Mouse (Mus musculus) adrenal gland, postnatal 14 days (tissue): ENCODE measurements around the gene Elmo3. TPM values are rescaled to one million over a fixed set of nuclear protein-coding genes. Genes with fewer than 3 reads are reported as not detected.
"Not testable (repeated sequence)": the region's sequence is repeated elsewhere in the genome, so short reads cannot be mapped to it uniquely, and the experiment has no call there.

Source experiments
- DNase-seq: peaks from one replicate; pipeline ENCODE4 v3.0.0; 2021; ENCODE audit warnings: mixed read lengths
- total RNA-seq: library from RNA; stranded (reverse); gene quantifications from 2 replicates; pipeline ENCODE4 v1.2.3, GENCODE M21; 2021

Elmo3 gene
- total RNA-seq, 1 experiment from 2014 or later, result 5.0 TPM

DNA sequence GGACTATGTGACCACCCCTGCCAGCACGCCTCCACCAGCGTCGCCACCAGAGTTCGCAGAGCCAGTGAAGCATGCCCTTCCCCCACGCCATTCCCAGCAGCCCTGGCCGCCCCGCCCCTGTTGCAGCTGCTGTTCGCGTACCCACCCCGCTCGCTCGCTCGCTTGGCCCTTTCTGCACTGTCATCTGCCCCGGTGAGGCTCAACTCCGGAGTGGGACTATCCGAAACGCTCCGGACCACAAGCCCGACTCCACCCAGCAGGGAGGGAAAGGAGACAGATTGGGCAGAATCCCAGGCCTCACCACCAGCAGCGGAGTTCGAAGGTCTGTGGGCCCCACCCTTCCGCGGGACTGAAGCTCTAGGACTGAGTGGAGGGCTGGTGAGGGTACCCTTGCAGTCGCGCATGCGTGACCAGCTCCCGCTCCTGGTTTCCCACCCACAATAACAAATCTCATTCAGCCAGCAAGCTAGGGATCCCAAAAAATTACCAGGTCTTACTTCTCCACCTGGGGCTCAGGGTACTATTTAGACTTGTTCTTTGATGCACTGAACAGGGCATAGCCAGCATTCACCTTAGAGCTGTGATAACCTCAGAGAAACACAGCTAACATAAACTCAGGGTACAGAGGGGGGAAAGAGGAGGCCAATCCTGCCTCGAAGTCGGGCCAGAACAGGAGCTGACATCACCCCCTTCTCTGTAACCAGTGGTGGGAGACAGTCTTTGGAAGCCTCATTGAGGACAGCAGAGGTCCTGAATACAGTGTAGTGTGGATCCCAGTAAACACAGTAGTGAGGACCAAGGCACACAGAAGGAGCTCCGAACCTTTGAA lies 28.9 kb upstream of the Elmo3 start:
- DNase-seq, result peak; percentile 70

DNA sequence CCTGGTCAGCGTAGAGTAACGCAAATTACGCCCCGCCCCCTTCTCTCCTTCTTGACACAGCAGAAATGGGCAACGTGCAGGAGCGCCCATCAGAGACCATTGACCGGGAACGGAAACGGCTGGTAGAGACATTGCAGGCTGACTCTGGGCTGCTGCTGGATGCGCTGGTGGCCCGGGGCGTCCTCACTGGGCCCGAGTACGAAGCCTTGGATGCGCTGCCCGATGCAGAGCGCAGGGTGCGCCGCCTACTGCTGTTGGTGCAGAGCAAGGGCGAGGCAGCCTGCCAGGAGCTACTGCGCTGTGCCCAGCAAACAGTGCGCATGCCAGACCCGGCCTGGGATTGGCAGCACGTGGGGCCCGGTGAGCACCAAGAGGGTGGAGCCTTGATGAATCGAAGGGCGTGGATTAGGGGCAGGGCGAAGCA lies 26.5 kb upstream of the Elmo3 start:
- DNase-seq, result peak; percentile 94

DNA sequence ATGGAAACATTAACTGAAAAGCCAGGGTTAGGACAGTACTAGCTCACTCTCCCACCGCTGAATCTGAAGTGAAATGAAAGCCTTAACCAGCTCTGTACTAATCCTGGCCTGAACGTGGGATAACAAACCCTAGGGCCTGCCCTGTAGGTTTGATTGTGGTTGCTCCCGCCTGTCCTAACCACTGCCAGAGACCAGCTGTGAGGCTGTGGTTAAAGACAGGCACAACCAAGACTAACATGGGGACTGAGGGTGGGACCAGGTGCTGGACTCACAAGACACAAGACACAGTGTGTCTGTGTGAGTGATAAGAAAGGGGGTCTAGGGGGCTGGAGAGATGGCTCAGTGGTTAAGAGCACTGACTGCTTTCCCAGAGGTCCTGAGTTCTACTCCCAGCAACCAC lies 24.8 kb upstream of the Elmo3 start:
- DNase-seq, result no peak

DNA sequence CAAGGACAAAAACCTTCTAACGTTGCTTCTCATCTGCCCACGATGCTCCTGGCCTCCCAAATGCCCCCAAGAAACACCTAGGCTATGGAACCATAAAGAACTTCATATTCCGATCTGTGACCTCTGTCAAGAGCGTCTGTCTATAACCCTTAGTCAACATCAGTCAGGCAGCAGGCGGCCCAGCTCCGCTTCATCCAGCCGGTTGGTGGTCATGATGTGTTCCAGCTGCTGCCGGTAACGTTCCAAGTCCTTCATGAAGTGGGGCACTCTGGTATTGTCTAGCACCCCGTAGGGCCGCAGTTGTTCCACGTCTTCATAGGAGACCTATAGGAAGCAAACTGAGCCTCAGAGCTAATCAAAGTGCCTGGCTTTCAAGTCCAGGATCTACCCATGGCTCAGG lies 23.6 kb upstream of the Elmo3 start:
- no peak for DNase-seq

DNA sequence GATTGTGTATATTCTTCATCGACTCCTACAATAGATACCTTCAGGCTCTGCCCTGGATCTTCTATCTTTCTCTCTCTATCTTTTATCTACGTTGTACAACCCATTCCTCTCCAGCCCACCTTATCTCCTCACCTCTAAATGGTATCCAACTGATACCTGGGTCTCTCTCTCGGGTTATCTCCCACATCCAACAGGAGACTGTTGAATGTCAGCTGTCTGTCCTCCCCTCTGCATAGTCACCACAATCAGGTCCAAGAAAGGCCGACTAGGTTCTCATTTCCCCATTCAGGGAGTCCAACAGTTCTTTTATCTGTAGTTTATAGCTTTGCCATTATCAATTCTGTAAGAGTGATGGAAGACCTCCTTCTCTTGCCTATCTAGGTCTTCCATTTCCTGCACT lies 23.2 kb upstream of the Elmo3 start:
- DNase-seq, result no peak

DNA sequence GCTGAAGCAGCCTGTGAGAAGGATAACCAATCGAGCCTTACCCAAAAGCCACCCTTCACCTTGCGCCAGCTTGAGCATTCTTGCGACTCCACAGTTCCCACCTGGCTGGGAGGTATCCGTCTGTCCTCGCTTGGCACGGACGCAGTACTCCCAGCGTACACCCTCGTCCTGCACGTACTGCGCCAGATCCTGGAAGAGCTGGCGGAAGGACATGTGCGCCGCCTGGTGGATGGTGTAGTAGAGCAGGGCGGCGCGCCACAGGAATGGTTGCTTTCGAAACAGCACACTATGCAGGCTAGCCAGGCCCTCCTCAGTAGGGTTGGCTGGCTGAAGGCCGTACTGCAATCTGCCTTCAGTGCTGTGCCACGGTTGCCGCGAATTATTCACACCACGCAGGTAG lies 22.3 kb upstream of the Elmo3 start:
- peak; percentile 80 for DNase-seq

DNA sequence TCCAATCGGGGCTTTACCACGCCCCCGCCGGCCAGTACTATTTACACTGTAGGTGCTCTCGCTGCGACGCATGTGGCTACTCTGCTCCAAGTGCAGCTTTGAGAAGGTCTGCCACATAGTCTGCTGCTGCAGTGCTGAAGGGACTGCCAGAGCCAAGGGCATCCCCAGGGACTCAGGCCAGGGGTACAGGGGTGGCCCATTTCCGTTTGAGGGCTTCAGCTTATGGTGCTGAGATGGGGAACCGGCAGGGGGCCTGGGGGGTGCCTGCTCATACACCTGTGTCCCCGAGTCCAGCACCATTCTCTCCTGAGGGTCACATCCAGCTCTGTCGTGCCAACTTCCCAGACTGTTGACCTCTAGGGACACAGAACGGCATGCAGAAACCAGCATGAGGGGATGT lies 19.9 kb upstream of the Elmo3 start:
- no peak for DNase-seq

DNA sequence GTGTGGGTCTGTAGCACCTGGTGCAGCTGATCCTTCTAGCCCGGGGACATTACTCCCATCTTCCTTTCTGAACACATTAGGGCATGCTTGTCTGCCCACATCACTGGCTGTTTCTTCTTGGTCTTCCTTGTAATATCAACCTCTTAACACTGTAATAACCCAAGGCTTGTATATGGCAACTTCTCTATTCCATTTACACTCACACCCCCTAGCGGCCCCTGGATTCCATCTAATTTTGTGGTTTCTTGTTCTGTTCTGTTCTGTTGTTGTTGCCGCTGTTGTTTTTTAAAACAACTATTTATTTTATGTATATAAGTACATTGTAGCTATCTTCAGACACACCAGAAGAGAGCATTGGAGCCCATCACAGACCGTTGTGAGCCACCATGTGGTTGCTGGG lies 18.5 kb upstream of the Elmo3 start:
- DNase-seq, result no peak

DNA sequence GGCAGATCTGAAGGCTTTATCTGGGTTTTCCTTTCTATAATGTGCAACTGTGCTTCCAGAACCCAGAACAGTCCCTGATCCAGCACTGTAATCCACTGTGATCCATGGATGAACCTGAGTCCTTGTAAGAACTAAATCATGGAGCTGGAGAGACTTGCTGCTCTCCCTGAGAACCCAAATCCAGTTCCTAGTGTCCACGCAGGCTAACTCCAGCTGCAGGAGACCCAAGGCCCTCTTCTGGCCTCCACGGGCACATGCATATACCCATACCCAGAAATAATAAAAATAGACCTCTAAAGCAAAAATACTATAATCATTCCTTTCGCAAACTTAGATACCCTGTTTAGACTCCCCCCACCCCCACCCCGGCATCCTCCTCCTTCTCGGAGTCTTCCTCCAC lies 17.2 kb upstream of the Elmo3 start:
- DNase-seq, result no peak

DNA sequence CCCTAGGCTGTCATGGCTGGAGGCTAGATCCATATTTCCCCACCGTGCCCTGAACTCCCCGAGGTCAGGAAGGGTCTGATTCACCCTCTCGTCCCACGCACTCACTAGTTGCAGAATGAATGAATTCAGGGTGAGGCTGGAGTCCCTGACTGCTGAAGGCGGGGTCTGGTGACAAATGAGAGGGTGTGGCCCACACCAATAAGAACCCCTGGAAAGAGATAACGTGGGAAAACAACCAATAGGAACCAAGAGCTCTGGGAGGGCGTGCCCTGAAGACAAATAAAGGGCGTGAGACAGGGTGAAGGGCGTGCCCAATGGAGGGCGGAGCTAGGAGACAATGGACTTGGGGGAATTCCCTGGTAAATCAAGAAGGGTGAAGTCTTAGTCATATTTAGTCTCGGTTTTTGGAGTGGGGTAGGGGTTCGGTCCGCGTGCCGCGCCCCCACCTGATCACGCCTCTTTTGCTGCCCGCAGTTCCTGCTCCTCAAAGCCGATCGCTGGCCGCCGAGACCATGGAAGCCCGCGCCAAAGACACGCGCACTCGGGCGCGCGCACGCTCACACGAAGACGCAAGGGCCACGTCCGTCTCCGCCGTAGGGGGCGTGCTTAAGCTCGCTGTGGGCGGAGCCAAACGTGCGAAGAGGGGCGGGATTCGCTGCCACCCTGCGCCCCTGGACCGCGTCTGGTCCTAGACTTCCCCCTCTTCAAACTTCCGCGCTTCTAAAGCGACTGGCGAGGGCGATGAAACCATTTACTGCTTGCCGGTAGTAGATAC lies 16.3 kb upstream of the Elmo3 start:
- DNase-seq, result peak; percentile 96

DNA sequence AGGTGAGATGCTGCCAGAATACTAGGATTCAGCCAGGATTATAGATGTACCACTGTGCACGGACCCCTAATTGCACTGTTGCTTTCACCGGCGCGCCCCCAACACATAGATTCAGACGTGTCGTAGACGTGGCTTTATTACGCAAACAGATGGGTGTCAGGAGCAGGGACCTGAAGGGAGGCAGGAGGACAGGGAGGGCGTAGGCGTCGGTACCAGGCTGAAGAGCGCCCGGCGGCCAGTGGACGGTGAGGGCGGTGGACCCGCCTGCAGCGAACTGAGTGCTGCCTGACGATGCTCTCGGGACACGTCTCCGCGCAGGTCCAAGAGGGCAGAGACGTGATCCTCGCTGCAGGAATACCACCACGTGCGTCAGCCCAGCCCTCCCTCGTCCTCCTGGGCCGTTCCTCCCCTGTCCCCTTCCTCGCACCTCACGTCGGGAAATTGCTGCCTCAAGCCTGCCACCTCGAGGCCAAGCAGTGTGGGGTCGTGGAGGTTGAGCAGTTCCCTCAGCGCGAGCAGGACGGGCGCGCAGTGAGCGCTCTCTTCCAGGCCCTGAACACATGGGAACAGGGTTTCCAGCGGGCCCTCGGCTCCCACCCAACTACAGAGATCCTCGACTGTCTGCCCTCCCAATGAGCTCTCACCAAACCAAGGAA lies 15.5 kb upstream of the Elmo3 start, which contains the start of gene 4931428F04Rik:
Gene 4931428F04Rik, minus strand, starts transcription at position 60 of the 656 bp plus-strand sequence.
- DNase-seq, result peak; percentile 82

DNA sequence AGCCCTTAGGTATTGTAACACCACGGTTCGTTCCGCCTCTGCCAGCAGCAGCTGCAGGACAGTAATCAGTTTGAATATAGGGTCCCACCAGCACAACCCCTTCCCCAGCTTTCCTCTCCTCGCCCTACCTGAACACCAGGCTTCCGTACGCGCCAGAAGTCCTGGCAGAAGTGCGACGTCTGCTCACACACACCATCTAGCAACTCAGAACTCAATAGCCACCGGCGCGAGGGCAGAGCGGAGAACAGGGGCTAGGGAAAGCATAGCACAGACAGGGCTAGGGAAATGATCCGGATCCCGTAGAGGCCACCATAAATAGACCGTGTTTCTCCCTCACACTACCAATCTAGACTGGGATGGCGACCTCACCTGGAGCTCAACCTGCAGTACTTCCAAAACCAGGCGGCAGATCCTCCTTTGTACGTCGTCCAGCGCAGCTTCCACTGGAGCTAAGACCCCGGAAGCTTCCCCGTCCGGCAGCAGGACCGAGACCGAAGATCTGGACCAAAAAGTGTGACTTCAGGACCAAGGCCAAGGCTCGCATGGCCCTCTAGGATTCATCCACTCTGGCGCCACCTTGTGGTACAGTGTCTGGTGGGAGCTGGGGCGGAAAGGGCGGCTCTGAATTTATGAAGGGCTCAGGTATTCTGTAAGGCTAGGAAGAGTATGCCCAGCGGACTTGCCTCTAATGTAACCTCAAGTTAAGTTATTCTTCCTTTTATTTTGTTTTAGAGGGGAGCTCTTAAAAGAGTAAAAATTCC lies 14.7 kb upstream of the Elmo3 start:
- peak; percentile 96 for DNase-seq

DNA sequence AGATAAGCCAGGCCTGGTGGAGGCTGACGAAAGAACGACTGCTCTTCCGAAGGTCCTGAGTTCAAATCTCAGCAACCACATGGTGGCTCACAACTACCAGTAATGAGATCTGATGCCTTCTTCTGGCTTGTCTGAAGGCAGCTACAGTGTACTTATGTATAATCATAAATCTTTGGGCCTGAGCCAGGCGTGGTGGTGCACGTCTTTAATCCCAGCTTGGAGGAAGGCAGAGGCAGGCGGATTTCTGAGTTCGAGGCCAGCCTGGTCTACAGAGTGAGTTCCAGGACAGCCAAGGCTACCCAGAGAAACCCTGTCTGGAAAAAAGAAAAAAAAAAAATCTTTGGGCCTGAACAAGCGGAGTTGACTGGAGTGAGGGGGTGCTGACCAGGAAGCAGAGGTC lies 14.0 kb upstream of the Elmo3 start:
- DNase-seq, result not testable (repeated sequence)

DNA sequence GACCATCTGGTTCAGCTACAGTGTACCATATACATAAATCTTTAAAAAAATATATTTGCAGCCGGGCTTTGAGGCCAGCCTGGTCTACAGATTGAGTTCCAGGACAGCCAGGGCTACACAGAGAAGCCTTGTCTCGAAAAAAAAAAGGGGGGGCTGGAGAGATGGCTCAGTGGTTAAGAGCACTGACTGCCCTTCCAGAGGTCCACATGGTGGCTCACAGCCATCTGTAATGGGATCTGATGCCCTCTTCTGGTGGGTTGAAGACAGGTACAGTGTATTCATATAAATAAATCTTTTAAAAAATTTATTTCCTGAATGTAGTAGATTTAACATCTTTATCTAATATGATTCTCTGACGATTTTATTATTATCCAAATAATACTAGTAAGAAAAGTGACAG lies 13.6 kb upstream of the Elmo3 start:
- DNase-seq, result not testable (repeated sequence)

DNA sequence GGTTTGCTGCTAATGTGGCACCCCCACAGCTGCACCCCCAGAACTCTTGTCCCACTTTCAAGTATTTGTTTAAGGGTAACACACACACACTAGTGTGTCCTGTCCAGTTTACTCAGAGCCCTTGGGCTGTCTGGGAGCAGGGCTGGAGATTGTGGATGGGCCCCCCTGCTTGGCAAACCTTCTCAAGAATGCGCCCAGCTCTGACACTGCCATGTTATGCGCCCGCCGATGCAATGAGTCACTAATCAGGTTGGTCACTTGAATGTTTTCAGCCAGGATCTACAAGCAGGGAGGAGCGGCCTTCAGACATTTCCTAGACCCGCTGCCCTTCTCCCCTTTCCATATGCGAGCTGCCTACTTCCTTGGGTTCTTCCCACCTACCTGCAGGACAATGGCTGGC lies 12.9 kb upstream of the Elmo3 start:
- no peak for DNase-seq

DNA sequence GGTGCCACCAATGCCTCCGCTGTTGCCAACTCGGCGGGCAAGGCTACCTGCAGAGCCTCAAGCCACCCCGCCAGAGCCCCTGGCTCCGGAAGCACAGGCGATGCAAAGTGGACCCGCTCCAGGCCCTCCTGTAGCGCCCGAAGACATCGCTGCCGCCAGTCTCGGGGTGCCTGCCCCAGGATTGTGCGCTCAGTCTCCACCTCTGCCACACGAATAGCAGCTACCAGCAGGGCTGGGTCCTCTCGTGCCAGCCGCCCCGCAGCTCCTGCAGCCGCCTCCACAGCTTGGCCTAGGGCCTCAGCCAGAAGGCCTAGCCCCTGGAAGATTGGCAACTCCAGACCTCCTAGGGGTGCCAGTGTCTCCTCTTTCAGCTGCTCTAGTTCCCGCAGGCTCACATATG lies 12.0 kb upstream of the Elmo3 start:
- DNase-seq, result no peak

DNA sequence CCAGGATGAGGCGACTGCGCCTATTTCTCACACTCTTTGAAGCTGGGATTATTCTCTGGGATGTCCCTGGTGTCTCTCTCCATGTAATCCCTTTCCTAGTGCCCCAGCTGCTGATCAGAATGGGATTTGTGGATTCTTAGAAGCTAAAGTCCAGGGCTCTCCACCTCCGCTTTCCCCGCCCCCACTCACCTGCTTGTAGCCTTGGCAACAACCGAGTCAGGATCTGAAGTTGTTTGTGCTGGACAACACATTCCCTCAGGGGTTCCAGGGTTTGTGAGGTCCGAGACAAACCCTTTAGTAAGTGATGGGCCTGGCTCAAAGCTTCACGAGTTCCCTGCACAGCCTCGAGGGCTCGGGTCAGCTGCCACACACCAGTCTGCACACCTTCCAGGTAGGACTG lies 10.6 kb upstream of the Elmo3 start:
- no peak for DNase-seq

DNA sequence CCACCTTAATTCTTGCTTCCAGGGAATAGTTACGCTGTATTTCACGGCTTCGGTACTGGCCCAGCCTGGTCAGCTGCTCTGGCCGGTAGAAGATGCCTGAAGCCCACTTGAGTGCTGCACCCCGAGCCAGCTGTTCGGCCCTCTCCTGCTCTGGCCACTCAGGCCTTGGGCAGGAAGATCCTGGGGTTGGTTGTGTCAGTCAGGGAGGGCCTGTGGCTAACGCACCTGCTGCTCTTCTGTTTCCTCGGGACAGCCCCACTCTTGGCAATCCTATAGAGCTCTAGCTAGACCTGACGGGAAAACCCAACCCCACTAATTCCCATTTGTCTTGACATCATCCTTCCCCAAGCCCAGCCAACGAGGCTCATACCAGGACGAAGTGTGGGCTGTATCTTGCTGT lies 10.1 kb upstream of the Elmo3 start:
- no peak for DNase-seq

DNA sequence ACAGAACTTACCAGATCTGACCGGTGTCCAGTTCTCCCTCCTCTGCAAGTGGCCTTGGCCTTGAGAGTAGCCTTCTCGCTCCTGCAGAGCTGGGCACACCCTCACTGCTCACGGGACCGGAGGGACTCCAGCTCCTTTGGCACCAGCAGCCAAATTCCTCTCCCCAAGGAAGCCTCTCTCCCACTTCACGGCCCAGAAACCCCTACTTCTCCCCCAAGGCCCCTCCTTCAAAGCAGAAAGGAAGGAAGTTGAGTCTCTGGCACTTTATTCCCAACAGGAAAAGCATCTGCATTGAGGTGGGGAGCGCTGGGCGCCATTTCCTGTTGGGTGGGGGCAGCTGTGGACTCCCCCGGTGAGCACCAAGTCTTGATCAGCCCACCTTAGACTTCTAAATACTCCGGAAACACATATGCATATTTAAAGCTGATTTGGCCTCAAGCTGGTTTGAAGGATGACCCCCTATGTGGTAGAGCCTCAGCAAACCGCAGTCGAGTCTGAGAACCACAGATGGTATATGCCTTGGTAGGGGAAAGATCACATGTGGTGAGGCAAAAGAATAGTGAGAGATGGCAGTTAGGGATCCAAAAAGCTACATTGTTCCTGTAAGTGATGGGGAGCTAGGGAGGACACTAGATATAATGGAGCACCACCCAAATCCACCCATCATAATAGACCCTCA lies 9.4 kb upstream of the Elmo3 start, which contains the start of gene Exoc3l:
Gene Exoc3l, minus strand, starts transcription at position 207 of the 679 bp plus-strand sequence.
- DNase-seq, result peak; percentile 80

DNA sequence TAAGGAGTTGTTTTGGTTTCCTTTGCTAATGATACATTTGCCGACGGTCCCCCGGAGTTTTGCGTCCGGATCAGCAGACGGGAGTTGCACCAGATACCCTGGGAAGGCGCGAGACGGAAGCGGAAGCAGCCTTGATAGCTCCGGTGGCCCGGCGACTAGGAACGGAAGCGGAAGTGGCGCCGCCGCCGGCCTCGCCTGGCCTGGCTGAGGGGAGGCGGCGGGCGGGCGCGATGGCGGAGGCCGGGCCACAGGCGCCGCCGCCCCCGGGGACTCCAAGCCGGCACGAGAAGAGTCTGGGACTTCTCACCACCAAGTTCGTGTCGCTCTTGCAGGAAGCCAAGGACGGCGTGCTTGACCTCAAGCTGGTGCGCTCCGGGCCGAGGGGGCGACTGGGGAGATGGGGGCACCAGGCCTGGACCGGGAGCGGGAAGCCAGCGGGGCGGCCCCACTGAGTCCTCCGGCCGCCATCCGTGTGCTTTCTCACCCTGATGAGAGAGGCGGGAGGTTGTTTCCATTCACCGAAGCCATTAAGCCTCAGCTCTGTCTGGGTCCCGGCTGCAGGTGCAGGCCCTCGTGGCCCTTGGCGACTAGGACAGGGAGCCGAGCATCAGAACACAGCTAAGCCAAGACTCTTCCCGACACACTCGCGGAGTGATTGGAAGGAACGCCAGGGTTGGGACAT lies 7.7 kb upstream of the Elmo3 start, which contains the start of gene E2f4:
Gene E2f4, plus strand, starts transcription at position 153 of the 682 bp plus-strand sequence.
- peak; percentile 97 for DNase-seq
